21 mouse cellular contexts compared by ENCODE assay signal in genomic region chr3:84637095-84637494, GRCm38 (mm10). TPM values are rescaled to one million over a fixed set of nuclear protein-coding genes. Genes with fewer than 3 reads are reported as not detected.
A peak's percentile ranks its signal among the peaks of the same experiment; 100 is the strongest.
DNase-seq lines count a peak whose midpoint lies in the region; ATAC-seq and TF ChIP-seq lines count a peak whose summit lies in the region.
"Had no signal": no experiment of that assay in that cellular context is flagged by ENCODE, and none has a peak within 500 bp of the region (broad histone marks: within the 10 kb centered on the region; RNA-seq: fewer than 3 reads in every experiment).

No protein-coding gene starts in this region.

- TF ChIP-seq EP300 in heart, postnatal 0 days (IDR thresholded peaks at IDR 0.05; ENCODE audit: low read depth), result no peak

- no peak overlapping the region for H3K4me3 ChIP-seq in heart, embryonic 13.5 days
- no peak overlapping the region for H3K4me3 ChIP-seq in heart, embryonic 11.5 days (ENCODE audit: low read depth, low read length)
- no peak overlapping the region for H3K4me3 ChIP-seq in heart, postnatal 0 days (ENCODE audit: low read depth, low read length)
- H3K4me3 ChIP-seq in midbrain, embryonic 16.5 days (ENCODE audit: low read depth, low read length), result no peak overlapping the region
- H3K4me3 ChIP-seq: forebrain, embryonic 15.5 days; heart, embryonic 10.5 days; hindbrain, embryonic 13.5 days had no signal

- H3K9ac ChIP-seq in heart, embryonic 13.5 days, result no peak overlapping the region
- no peak overlapping the region for H3K9ac ChIP-seq in heart, embryonic 11.5 days (ENCODE audit: low read depth, low read length)
- H3K9ac ChIP-seq in heart, postnatal 0 days (replicated peaks; ENCODE audit: low read depth, low read length), result no peak overlapping the region
- no peak overlapping the region for H3K9ac ChIP-seq in midbrain, embryonic 16.5 days (ENCODE audit: low read depth, low read length)
- H3K9ac ChIP-seq: forebrain, embryonic 15.5 days; hindbrain, embryonic 13.5 days had no signal

- no peak for ATAC-seq in heart, embryonic 13.5 days (ENCODE audit: extremely low read depth, insufficient number of reproducible peaks, low FRiP score, low TSS enrichment)
- ATAC-seq in heart, embryonic 11.5 days (replicated peaks; ENCODE audit: insufficient number of reproducible peaks, low FRiP score, low TSS enrichment), result no peak
- ATAC-seq in heart, postnatal 0 days (ENCODE audit: insufficient read depth, low read depth), result peak; percentile 63; the same call in 1 of the 2 replicates
- peak; percentile 50; the same call in 1 of the 2 replicates for ATAC-seq in megakaryocyte-erythroid progenitor cell, adult 5-6 weeks (replicated peaks; ENCODE audit: low FRiP score, low TSS enrichment, poor library complexity, severe bottlenecking)
- ATAC-seq in midbrain, embryonic 16.5 days, result no peak
- ATAC-seq: forebrain, embryonic 15.5 days; hindbrain, postnatal 0 days had no signal

- no peaks in the 10 kb centered on the region for H3K27me3 ChIP-seq in heart, embryonic 13.5 days (replicated peaks)
- no peaks in the 10 kb centered on the region for H3K27me3 ChIP-seq in heart, embryonic 11.5 days (ENCODE audit: control insufficient read depth, insufficient read depth, low read length)
- H3K27me3 ChIP-seq in heart, postnatal 0 days (ENCODE audit: control insufficient read depth, insufficient read depth, low read length), result no peaks in the 10 kb centered on the region
- no peaks in the 10 kb centered on the region for H3K27me3 ChIP-seq in midbrain, embryonic 16.5 days (ENCODE audit: control insufficient read depth, insufficient read depth, low read depth, low read length)
- H3K27me3 ChIP-seq: CH12.LX; forebrain, embryonic 15.5 days had no signal

- no peak overlapping the region for H3K4me2 ChIP-seq in heart, embryonic 13.5 days
- H3K4me2 ChIP-seq in heart, embryonic 11.5 days, result no peak overlapping the region
- no peak overlapping the region for H3K4me2 ChIP-seq in heart, postnatal 0 days (ENCODE audit: low read depth, low read length)
- no peak overlapping the region for H3K4me2 ChIP-seq in midbrain, embryonic 16.5 days (ENCODE audit: low read length)
- H3K4me2 ChIP-seq: forebrain, embryonic 15.5 days; hindbrain, embryonic 13.5 days had no signal

- peak overlapping the region; percentile 72 for H3K27ac ChIP-seq in heart, embryonic 13.5 days (replicated peaks)
- H3K27ac ChIP-seq in heart, embryonic 11.5 days (ENCODE audit: low read depth, low read length), result no peak overlapping the region
- peak overlapping the region; percentile 49 for H3K27ac ChIP-seq in heart, postnatal 0 days (ENCODE audit: low read depth)
- H3K27ac ChIP-seq in midbrain, embryonic 16.5 days (ENCODE audit: low read length), result no peak overlapping the region
- H3K27ac ChIP-seq: forebrain, embryonic 15.5 days; heart, embryonic 10.5 days; hindbrain, embryonic 13.5 days; hindbrain, postnatal 0 days had no signal

- 44% methylated on average over 6 of the region's 6 CpGs for WGBS in heart, embryonic 13.5 days
- WGBS in heart, embryonic 11.5 days (ENCODE audit: insufficient replicate concordance), result 68% methylated on average over 6 of the region's 6 CpGs
- WGBS in heart, postnatal 0 days, result 21% methylated on average over 6 of the region's 6 CpGs
- whole genome bisulfite sequencing in midbrain, embryonic 16.5 days, result 83% methylated on average over 6 of the region's 6 CpGs

- DNase-seq in heart, postnatal 0 days (ENCODE audit: low spot score), result peak; percentile 43
- no peak for DNase-seq in heart, adult 9 months (ENCODE audit: low spot score in 2 of 2)
- DNase-seq: adrenal gland, adult 2 months; adrenal gland, postnatal 25 days; cerebellum, adult 18-20 months; cerebellum, postnatal 10 days; gastrocnemius, postnatal 10 days had no signal

- no peaks in the 10 kb centered on the region for H3K9me3 ChIP-seq in heart, embryonic 13.5 days
- H3K9me3 ChIP-seq in heart, embryonic 11.5 days (replicated peaks; ENCODE audit: control insufficient read depth, low read length), result no peaks in the 10 kb centered on the region
- no peaks in the 10 kb centered on the region for H3K9me3 ChIP-seq in heart, postnatal 0 days (replicated peaks; ENCODE audit: control insufficient read depth, low read length)
- H3K9me3 ChIP-seq in midbrain, embryonic 16.5 days (replicated peaks; ENCODE audit: control insufficient read depth, low read length, poor library complexity, severe bottlenecking), result no peaks in the 10 kb centered on the region; the same call in 1 of the 2 replicates
- H3K9me3 ChIP-seq: forebrain, embryonic 15.5 days; heart, embryonic 10.5 days had no signal

- H3K36me3 ChIP-seq in heart, embryonic 13.5 days, result no peaks in the 10 kb centered on the region
- no peaks in the 10 kb centered on the region for H3K36me3 ChIP-seq in heart, embryonic 11.5 days (ENCODE audit: control insufficient read depth, insufficient read depth, low read length)
- no peaks in the 10 kb centered on the region for H3K36me3 ChIP-seq in heart, postnatal 0 days (replicated peaks; ENCODE audit: control insufficient read depth, insufficient read depth, low read length)
- H3K36me3 ChIP-seq in midbrain, embryonic 16.5 days (ENCODE audit: control insufficient read depth, insufficient read depth, low read length), result no peaks in the 10 kb centered on the region
- H3K36me3 ChIP-seq: forebrain, embryonic 15.5 days; heart, embryonic 10.5 days; hindbrain, embryonic 13.5 days had no signal

- no peak for TF ChIP-seq CTCF in heart, postnatal 0 days (IDR thresholded peaks at IDR 0.05; ENCODE audit: low read depth)

- H3K4me1 ChIP-seq in heart, embryonic 13.5 days, result peaks cover 38% of the 10 kb centered on the region
- peaks cover 14% of the 10 kb centered on the region for H3K4me1 ChIP-seq in heart, embryonic 11.5 days (ENCODE audit: control insufficient read depth, insufficient read depth, low read length)
- peaks cover 24% of the 10 kb centered on the region for H3K4me1 ChIP-seq in heart, postnatal 0 days (ENCODE audit: control insufficient read depth, insufficient read depth)
- no peaks in the 10 kb centered on the region for H3K4me1 ChIP-seq in midbrain, embryonic 16.5 days (ENCODE audit: control insufficient read depth, insufficient read depth, low read length)
- H3K4me1 ChIP-seq: forebrain, embryonic 15.5 days had no signal

RNA-seq across cellular contexts. Expression of gene Tmem154, which starts 28.9 kb away (rescaled TPM):
- polyA plus RNA-seq in heart, embryonic 13.5 days (2015; fragmentation: Nextera tagmentation; extraction: Ambion mirVana), result 0.76 and 0.98 TPM in 2 replicates
- polyA plus RNA-seq in heart, embryonic 11.5 days (2014; fragmentation: Nextera tagmentation; extraction: Ambion mirVana), result 0.44 and 0.49 TPM in 2 replicates
- 0.57 and 1.7 TPM in 2 replicates for total RNA-seq in heart, postnatal 0 days (2014; rRNA removed; ENCODE audit: low replicate concordance)
- polyA plus RNA-seq in heart, postnatal 0 days (2015; fragmentation: Nextera tagmentation; extraction: Ambion mirVana), result 0.89 and 1.2 TPM in 2 replicates
- total RNA-seq in megakaryocyte-erythroid progenitor cell, adult 5-6 weeks (2014; fragmentation: Nextera tagmentation), result 0.47 and 1.2 TPM in 2 replicates
- total RNA-seq in megakaryocyte-erythroid progenitor cell, adult 5-6 weeks (2017), result 0.19 and 20.9 TPM in 2 replicates
- 0.87 and 1.3 TPM in 2 replicates for polyA plus RNA-seq in midbrain, embryonic 16.5 days (2015; fragmentation: Nextera tagmentation; extraction: Ambion mirVana)

RNA-seq across cellular contexts. Expression of gene Tigd4, which starts 43.7 kb away (rescaled TPM):
- 0.05 and 0.06 TPM in 2 replicates for polyA plus RNA-seq in heart, embryonic 13.5 days (2015; fragmentation: Nextera tagmentation; extraction: Ambion mirVana)
- not detected in 2 replicates for polyA plus RNA-seq in heart, embryonic 11.5 days (2014; fragmentation: Nextera tagmentation; extraction: Ambion mirVana)
- 0.15 and 1.3 TPM in 2 replicates for total RNA-seq in heart, postnatal 0 days (2014; rRNA removed; ENCODE audit: low replicate concordance)
- polyA plus RNA-seq in heart, postnatal 0 days (2015; fragmentation: Nextera tagmentation; extraction: Ambion mirVana), result 0.29 and 0.34 TPM in 2 replicates
- total RNA-seq in megakaryocyte-erythroid progenitor cell, adult 5-6 weeks (2014; fragmentation: Nextera tagmentation), result not detected in 2 replicates
- not detected in 2 replicates for total RNA-seq in megakaryocyte-erythroid progenitor cell, adult 5-6 weeks (2017)
- polyA plus RNA-seq in midbrain, embryonic 16.5 days (2015; fragmentation: Nextera tagmentation; extraction: Ambion mirVana), result not detected in 2 replicates
- total RNA-seq: adrenal gland, adult 2 months; CH12.LX; hematopoietic stem cell, adult 5-6 weeks; hindbrain, postnatal 0 days had no signal
- polyA plus RNA-seq: adrenal gland, adult 2 months; forebrain, embryonic 11.5 days; gonadal fat pad, adult 2 months; heart, embryonic 10.5 days; hindbrain, embryonic 13.5 days; hindbrain, postnatal 0 days; intestine, embryonic 14.5 days; kidney, adult 2 months had no signal

RNA-seq across cellular contexts. Expression of gene Arfip1, which starts 54.7 kb away (rescaled TPM):
- polyA plus RNA-seq in heart, embryonic 13.5 days (2015; fragmentation: Nextera tagmentation; extraction: Ambion mirVana), result 42.5 and 47.2 TPM in 2 replicates
- 42.6 and 56.9 TPM in 2 replicates for polyA plus RNA-seq in heart, embryonic 11.5 days (2014; fragmentation: Nextera tagmentation; extraction: Ambion mirVana)
- total RNA-seq in heart, postnatal 0 days (2014; rRNA removed; ENCODE audit: low replicate concordance), result 10.9 and 45.6 TPM in 2 replicates
- polyA plus RNA-seq in heart, postnatal 0 days (2015; fragmentation: Nextera tagmentation; extraction: Ambion mirVana), result 41.0 and 42.1 TPM in 2 replicates
- total RNA-seq in megakaryocyte-erythroid progenitor cell, adult 5-6 weeks (2014; fragmentation: Nextera tagmentation), result 12.3 and 13.7 TPM in 2 replicates
- 13.7 and 43.1 TPM in 2 replicates for total RNA-seq in megakaryocyte-erythroid progenitor cell, adult 5-6 weeks (2017)
- 22.1 and 22.4 TPM in 2 replicates for polyA plus RNA-seq in midbrain, embryonic 16.5 days (2015; fragmentation: Nextera tagmentation; extraction: Ambion mirVana)

Comparison
In these comparisons a context has a peak if more than half of its experiments do, and no peak if none do; other contexts are left out.
1. ATAC-seq: peak in heart, postnatal 0 days (single experiment) and megakaryocyte-erythroid progenitor cell, adult 5-6 weeks (single experiment); none in heart, embryonic 13.5 days (single experiment), heart, embryonic 11.5 days (single experiment) and midbrain, embryonic 16.5 days (single experiment).
2. H3K27ac ChIP-seq: peak in heart, embryonic 13.5 days (single experiment) and heart, postnatal 0 days (single experiment); none in heart, embryonic 11.5 days (single experiment) and midbrain, embryonic 16.5 days (single experiment).